Mouse (Mus musculus): ENCODE results near the gene Aar2.
A peak's percentile ranks its signal among the peaks of the same experiment; 100 is the strongest.
"Not testable (repeated sequence)": the region's sequence is repeated elsewhere in the genome, so short reads cannot be mapped to it uniquely, and the experiment has no call there.

The Aar2 gene

DNA sequence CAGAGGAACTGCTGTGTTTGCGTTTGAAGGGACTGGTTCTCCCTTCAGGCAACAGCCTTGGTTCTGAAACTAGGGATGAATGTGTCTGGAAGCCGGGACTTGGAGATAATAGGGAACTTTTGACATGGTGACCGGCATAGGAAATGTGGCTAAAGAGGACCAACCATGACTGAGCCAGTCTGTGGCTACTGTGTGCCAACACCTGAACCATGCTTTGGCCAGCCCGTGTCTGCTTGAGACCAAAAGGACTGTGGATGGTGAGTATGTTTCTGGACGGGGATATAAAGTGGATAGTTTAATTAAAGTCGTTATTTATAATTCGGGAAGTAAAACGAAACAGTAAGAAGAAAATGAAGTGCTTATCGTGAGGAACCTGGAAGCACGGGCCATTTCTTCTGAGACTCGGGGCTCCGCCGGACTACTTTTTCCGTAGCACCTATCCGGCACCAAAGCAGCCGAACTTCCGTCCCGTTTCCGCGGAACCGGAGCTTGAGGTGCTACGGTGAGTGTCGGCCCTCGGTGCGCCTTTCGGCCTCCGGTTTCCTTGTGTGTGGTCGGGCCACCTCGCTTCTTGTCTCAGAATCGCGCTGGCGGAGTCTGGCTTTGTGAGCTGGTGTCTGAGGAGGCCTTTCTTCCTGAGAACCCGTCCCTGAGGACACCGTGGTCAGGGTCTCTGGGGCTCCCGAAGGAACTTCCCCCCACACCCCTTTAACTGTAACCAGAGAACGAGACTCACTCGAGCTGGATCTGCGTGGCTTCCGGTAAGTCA lies at the start of gene Aar2:
TSS of gene Aar2 (plus strand) at position 462 of the 769 bp plus-strand sequence.
- peak; percentile 88 for DNase-seq (ENCODE audit: low spot score)

DNA sequence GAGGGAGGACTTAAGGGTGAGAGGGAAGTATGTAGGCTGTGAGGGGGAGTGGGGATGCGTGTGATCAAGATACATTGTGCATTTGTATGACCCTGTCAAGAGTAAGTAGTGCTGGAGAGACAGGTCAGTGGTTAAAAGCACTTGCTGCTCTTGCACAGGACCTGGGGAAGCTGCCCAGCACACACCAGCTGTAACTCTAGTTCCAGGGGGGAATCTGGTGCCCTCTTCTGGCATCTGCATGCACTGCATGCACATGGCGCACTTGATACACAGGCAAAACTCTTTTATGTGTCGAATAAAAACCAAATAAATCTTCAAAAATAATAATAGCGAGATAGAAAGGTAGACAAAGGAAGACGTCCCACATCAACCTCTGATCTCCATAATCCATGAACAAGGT lies 49.5 kb upstream of the Aar2 start:
- peak; percentile 79 for DNase-seq (ENCODE audit: low spot score)

DNA sequence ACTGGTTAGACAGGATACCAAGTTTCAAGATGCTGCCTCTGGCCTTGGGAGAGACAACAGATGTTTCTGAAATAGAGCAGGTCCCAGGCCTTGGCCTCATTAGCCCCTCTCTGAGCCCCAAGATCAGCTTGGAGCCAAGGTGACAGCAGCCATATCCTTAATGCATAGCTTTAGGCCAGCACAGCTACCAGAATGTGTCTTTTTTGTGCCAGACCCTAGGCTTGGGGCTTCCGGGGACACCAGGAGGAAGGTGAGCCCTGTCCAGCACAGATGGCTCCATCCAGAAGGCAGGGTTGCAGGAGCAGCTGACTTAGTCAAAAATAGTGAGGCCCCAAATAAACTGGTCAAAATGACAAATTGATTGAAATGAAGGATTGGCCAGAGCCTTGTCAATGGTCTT lies 46.4 kb upstream of the Aar2 start:
- DNase-seq (ENCODE audit: low spot score) = no peak

DNA sequence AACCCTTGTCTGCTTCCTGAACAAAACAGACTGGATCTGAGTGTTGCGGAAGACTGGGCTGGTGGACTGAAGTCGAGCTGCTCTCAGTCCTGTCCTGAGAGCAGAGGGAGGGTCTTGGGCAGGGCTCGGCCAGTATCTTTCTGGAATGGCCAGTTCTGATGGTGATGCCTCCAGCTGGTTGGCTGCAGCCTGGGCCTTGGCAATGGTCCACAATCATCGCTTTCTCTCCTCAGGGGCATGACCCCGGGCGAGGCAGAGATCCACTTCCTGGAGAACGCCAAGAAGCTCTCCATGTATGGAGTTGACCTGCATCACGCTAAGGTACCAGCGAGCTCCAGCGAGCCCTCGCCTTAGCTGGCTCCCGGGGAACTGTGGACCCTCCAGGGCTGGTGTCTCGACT lies 41.9 kb upstream of the Aar2 start:
- DNase-seq (ENCODE audit: low spot score) = no peak

DNA sequence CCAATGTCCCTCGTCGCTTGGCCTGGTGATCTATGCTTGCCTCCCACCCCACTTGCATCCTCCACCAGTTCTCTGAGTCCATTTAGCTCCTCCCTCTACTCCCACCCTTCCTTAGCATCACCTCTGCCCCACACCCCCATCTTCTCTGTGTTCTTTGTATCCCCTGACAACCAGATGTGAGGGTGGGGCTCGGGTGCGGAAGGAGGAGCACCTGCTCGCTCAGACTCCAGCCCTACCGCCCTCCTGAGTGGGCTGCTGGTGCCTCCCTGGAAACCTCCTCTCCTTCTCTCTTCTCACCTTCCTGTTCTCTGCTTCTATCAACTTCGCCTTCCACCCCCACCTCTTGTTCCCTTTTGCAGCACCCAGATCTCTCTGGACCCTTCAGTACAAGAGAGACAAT lies 35.4 kb upstream of the Aar2 start:
- DNase-seq (ENCODE audit: low spot score) = no peak

DNA sequence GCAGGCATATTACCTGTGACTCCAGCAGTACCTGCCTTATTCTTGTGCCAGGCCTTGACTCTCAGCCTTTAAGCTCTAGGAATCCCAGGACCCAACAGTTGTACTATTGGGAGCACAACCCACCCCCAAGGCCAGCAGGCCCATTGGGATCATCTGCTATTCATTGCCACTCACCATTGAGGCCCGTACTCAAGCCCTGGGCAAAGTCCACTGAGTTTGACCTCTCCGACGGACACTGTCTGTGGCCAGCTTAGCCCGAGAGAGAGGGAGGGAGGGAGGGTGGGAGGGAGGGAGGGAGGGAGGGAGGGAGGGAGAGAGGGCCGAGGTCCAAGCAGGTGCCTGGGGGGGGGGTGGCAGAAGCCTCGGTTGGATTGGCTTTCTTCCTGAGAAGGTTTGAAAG lies 34.8 kb upstream of the Aar2 start:
- no peak for DNase-seq (ENCODE audit: low spot score)

DNA sequence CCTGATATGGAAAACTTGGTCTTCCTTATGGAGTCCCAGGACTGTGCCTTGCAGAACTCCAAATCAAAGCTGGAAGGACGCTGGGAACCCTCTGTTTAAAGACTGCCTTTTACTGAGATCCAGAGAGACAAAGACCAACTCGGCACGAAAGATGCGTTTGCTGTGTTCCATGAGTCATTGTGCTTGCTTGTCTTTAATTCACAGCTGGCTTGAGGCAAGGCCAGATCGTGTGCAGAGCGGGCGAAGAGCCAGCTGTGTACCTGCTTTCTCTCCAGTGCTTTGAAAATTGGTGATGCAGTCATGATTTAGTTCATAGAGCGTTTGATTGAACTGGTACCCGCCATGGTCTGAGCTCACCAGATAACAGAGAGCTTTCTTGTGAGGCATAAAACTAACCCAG lies 32.3 kb upstream of the Aar2 start:
- DNase-seq (ENCODE audit: low spot score) = no peak

DNA sequence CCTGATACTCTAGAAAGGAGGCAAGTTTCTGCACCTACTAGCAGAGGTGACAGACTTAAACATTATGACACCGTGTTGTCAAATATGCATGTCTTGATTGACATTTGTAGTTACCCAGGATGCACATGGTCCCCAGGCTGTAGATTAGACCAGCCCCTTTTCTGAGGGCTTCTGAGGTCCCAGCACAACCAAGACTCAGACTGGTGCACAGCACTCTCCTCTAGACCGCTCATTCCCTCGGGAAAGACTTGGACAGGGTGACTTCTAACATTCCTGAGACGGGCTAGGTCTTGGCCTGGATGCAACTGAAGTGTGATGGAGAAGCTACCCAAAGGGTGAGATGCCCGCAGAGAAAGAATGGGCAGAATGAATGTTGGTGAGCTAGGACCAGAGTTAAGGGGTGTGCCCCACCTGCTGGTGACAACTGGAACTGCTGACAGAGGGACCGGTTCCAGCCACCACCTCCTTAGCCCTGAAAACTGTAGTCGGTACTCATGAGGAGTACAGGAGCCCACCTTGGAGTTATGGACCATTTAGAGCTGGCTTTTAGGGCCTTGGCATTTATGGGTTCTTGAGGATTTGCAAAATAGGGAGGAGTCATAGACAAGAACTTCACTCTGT lies 31.7 kb upstream of the Aar2 start:
- DNase-seq (ENCODE audit: low spot score) = peak; percentile 88

DNA sequence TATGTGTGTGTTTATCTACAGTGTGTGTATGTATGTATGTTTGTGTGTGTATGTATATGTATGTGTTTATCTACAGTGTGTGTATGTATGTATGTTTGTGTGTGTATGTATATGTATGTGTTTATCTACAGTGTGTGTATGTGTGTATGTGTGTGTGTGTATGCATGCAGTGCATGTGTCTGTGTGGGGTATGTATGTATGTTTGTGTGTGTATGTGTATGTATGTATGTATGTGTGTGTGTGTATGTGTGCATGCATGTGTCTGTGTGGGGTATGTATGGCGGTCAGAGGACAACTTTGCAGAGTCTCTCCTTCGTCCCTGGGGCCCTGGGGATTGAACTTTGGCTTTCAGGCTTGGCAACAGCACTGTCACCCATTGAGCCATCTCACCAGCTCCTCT lies 30.7 kb upstream of the Aar2 start:
- not testable (repeated sequence) for DNase-seq (ENCODE audit: low spot score)

DNA sequence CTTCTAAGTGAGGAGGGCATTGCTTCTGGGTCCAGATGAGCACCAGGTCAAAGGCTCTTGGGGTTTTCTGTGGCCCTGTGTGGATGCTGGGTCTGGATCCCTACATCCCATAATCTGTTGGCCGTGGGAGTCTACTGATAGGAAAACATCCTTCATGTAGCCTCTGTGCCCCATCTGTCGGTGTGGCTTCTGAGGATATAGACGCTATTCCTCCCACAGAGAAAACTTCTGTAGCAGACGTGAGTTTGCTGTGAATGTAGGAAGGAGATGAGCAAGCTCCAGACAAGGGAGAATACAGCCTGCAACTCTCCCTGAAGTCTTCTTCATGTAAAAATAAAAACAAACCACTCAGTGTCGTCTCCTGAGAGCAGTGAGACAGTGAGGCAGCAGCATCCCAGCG lies 29.1 kb upstream of the Aar2 start:
- no peak for DNase-seq (ENCODE audit: low spot score)

DNA sequence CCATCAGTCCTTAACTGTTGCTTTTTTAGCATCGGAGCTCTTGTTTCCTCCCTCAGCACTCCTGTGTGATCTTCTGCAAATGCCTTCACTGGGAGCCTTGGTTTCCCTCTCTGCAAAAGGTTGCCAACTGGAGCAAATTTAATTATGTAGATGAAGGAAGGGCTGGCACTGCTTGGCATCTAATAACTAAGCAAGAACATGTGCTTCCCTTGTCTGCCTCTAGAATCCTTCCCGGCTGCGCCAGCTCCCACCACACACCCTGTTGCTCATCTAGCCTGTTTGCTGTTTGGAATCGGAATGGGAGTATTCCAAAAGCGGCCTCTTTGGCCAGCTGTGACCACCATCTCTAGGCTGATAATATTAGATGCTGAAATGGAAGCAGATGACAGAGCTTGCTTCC lies 27.8 kb upstream of the Aar2 start:
- DNase-seq (ENCODE audit: low spot score) = no peak

DNA sequence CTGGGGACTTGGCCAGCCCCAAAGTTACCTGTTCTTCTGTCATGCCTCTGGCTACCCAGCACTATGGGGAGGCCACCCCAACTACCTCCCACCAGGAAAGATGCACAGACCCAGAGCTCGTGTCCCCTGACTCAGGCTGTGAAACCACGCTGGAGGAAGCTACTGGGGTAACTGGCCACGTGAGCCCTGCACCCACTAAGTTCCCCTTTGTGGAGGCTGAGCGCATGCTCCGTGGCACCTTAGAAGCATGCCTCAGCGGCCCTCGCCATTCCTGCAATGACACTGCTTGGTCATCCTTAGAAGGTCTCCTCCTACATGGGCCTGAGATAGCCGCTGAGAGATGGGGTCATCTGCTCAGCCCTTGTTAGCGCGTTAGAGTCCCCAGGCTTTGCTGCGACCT lies 24.4 kb upstream of the Aar2 start:
- DNase-seq (ENCODE audit: low spot score) = no peak

DNA sequence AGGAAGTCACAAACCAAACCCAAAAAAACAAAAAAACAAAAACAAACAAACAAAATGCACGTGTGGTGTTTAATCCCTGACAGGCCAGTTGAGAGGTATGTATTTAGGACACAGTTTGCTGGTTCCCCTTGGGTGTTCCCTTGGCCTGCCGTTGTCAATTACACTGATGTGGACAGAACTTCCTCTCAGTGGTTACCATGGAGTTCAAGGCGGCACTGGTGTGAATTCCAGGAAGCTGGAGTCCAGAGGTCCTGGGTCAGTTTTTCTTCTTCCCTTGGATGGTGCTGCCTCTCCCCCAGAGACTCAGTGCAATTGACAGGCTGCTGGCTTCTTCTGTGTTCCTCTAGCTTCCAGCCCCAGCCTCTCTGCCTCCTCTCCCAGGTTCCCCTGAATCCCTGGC lies 23.3 kb upstream of the Aar2 start:
- DNase-seq (ENCODE audit: low spot score) = peak; percentile 21

DNA sequence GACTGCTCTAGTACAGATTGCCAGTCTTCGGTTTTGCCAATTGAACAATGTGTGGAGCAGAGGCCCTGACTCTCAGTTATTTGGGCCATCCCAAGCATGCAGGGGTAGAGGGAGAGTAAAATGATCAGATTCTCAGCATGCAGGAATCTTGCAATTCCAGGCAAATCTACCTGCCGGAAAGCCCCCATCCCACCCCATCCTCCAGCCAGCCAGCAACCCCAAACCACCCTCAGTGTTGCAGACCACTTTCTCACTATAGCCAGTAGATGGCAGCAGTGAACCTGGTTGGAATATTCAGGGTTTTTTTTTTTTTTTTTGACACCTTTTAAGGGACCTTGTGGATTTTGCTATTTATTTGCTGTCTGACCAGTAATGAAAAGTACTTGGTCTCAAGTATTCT lies 17.7 kb upstream of the Aar2 start:
- peak; percentile 81 for DNase-seq (ENCODE audit: low spot score)

DNA sequence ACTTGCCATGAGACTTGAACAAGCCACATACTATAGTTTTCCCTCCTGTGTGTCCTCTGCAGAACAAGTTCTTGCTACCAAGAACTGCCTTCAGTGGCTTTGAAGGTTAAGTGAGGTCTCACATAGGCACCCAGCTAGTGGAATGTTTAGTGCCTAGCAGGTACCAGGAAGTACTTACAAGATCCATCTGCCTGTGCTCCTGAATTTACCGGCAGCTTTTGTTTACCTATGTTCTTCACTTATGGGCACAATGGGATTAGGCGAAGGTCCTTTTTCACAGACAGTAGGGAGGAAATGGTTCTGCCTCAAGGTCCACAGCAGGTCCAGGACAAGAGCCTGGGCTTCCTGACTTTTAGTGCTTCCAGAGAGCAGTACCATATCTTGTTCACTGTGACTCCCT lies 14.2 kb upstream of the Aar2 start:
- DNase-seq (ENCODE audit: low spot score) = no peak

DNA sequence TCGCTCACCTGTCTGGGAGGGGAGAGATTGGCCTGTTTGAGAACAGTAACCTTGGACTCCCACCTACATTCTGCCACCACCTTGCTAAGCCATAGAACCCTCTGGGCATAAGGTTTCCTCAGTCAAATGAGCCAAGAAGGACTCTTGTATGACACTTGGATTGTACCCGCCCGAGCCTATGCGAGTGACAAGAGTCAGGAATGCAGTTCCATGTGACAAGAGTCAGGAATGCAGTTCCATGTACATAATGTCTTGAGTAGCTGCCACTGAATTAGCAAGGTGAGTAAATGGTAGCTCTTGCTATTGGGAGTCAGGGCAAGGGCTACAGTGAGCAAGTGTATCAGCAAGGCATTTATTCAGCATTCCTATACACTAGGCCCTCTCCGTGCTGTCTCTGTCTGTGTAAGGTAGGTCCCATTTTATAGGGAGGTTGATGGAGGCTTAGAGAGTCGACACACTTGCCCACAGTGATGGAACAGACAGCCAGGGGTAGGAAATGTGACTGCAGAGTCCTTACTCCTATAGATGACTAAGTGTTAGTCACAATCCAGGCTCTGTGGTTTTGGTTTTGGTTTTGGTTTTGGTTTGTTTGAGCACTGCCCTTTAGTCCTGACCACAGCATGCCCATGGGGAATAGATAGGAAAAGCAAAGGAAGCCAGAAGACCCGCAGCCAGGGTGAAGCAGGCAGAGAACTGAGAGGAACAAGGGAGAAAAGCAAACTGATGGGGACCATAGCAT lies 8.4 kb upstream of the Aar2 start:
- no peak for DNase-seq (ENCODE audit: low spot score)

DNA sequence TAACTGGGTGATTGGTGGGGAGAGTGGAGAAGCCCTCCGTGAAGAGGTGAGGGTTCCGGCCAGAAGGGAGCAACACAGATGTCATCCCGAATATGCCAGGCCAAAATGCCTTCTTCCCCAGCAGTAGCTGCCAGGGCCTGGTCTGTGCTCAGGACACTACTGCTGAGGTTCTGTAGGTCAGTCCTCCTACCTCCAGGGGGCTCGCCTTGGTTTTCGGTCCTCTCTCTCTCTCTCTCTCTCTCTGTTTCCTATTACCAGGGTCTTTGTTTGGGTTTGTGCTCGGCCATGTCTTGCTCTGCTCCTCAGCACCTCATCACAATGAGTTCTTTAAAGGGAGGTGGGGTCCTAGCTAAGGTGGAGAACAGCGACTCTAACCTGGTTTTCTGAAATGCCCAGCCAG lies 6.4 kb upstream of the Aar2 start:
- DNase-seq (ENCODE audit: low spot score) = no peak

DNA sequence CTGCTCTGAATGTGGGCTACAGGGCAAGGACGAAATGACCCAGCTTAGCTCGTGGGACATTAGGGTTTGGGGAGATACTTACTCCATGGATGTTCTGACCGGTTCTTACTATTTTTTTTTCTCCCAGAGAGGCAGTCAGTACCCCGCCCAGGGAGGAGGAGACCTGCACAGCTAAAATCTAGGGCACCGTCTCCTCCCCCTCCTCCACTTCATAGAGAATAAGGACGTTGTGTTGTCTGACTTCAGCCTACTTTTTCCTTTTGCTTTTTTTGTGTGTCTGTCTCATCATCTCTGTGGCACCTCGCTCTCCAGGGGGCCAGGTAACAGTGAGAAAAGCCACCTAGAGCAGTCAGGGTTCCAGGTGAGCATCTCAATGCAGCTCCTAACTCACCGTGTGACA lies 5.0 kb upstream of the Aar2 start:
- DNase-seq (ENCODE audit: low spot score) = no peak

DNA sequence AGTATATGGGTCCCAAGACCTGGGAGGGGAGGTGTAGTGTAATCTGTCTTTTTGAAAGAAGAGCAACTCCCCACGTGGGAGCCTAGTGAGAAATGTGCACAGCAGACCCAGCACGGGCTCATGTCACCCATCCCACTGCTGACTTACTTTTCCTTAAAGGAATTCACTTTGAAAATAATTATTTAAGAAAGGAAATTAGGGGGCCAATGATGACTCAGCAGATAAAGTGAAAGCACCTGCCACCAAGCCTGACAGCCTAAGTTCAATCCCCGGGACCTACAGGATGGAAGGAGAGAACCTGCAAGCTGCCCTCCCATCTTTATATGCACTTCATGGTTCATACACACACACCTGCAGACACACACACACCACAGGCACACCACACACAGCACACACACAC lies 3.6 kb upstream of the Aar2 start:
- no peak for DNase-seq (ENCODE audit: low spot score)

DNA sequence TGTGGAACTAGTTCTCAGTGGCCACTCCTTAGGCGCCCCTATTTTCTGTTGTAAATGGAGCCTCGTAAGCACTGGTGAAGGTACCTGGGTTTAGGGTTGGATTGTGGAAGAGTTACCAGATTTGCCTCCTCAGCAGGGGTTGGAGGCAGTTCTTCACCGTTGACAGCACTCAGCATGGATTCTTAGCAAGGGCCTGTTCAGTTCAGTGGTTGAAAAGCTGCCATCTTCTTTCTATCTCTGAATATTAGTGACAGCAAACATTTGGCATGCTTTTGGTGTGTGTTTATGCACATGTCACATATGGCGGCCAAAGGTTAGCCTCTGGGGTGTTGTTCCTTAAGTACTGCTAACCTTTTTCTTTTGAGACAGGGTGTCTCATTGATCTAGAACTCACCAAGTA lies 5.0 kb downstream of the Aar2 start:
- DNase-seq (ENCODE audit: low spot score) = no peak

DNA sequence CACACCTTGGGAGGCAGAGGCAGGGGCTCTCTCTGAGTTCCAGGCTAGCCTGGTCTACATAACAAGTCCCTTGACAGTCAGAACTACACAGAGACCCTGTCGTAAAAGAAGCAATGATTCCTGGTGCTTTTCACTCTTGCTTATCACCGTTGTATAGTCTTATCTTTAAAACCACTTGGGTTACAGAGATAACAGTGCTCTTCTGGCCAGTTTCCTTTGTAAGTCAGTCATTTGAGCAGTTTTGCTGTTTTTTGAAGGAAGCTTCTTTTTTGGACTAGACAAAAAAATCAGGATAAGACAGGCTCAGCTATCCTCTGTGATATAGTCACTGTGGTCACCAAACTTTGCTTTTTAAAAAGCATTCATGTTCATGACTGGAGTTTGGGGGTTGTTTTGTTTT lies 14.4 kb downstream of the Aar2 start:
- no peak for DNase-seq (ENCODE audit: low spot score)

DNA sequence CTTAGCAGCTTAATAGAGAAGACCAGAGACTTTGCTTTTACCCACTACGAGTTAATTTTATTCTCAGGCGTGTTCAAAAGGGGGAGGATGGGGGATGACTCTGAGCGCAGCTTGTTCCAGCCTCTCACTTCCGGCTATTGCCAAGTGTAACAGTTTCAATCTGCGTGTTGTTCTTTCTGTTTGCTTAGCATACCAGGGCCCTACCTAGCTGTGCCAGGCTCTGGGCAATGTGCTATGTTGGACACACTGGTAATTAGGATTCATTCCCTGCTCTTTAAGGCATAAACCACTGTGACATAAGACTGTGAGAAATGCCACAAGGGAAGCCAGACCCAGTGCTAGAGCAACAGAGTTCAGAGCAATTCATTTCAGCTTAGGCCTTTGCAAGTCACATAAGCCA lies 16.2 kb downstream of the Aar2 start:
- no peak for DNase-seq (ENCODE audit: low spot score)

DNA sequence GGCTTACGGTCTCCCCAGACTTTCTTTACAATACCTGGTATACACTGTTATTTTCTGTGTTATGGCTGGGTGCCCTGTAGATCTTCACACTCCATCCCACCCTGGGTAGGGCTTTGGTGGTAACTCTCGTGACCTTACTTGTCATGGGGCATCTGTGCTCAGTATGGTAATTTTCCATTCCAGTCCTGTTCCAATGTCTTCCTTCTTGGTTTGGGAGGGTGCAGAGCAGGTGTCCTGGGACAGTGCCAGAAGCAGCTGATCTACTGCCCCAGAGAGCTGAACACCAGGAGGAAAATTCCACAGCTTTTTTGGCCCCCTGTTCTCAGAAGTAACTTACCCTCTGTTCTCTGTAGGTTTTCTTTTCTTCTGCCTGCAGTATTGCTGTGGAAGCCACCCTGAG lies 19.1 kb downstream of the Aar2 start:
- DNase-seq (ENCODE audit: low spot score) = no peak
